In the genomic region with DNA sequence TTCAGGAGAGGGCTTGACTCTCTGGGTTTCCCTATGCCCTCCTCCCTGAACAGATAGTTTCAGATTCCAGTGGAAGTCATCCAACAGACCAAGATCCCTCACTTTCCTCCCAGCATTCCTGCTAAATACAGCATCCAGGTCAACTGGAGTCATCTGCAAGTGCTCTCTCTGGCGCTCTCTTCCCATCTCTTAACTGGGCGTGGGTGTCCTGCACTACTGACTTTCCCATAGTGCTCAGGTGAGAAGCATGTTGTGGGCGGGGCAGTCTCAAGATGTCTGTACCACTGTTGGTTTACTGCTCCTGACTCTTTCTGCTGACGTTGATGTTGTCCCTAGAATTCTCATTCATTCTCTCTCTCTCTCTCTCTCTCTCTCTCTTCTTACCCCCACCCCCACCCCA, we compare ENCODE assay signal across 20 mouse cellular contexts.
"Had no signal": no experiment of that assay in that cellular context is flagged by ENCODE, and none has a peak within 500 bp of the region (broad histone marks: within the 10 kb centered on the region; RNA-seq: fewer than 3 reads in every experiment).

No protein-coding gene starts in this region.

- H3K9me3 ChIP-seq: liver, embryonic 13.5 days; liver, embryonic 15.5 days; midbrain, embryonic 10.5 days; midbrain, embryonic 13.5 days; neural tube, embryonic 13.5 days; neural tube, embryonic 15.5 days had no signal

- H3K36me3 ChIP-seq: liver, embryonic 13.5 days; liver, embryonic 15.5 days; midbrain, embryonic 10.5 days; midbrain, embryonic 13.5 days; neural tube, embryonic 13.5 days; neural tube, embryonic 15.5 days had no signal

- DNase-seq: liver, embryonic 13.5 days; lung, adult 18-20 months; lung, embryonic 14.5 days; lung, postnatal 10 days; lung, postnatal 4 days; retina, postnatal 1 day; right cerebral cortex, adult 18-20 months; right cerebral cortex, postnatal 25 days; right cerebral cortex, postnatal 4 days; spleen, adult 18-20 months; thymus, adult 18-20 months; thymus, postnatal 14 days; thymus, postnatal 36 days had no signal

- H3K27me3 ChIP-seq: liver, embryonic 13.5 days; liver, embryonic 15.5 days; midbrain, embryonic 13.5 days; neural tube, embryonic 13.5 days; neural tube, embryonic 15.5 days had no signal

- ATAC-seq: midbrain, embryonic 13.5 days; midbrain, embryonic 16.5 days had no signal

- H3K9ac ChIP-seq: liver, embryonic 13.5 days; liver, embryonic 15.5 days; lung, embryonic 14.5 days; midbrain, embryonic 13.5 days; neural tube, embryonic 13.5 days; neural tube, embryonic 15.5 days had no signal

- H3K4me2 ChIP-seq: liver, embryonic 13.5 days; liver, embryonic 15.5 days; lung, embryonic 14.5 days; midbrain, embryonic 13.5 days; neural tube, embryonic 13.5 days; neural tube, embryonic 15.5 days had no signal

- H3K27ac ChIP-seq: liver, embryonic 13.5 days; liver, embryonic 15.5 days; midbrain, embryonic 10.5 days; midbrain, embryonic 13.5 days; neural tube, embryonic 13.5 days; neural tube, embryonic 15.5 days had no signal

- H3K4me3 ChIP-seq: liver, embryonic 13.5 days; liver, embryonic 15.5 days; midbrain, embryonic 10.5 days; midbrain, embryonic 13.5 days; myocyte; neural tube, embryonic 13.5 days; neural tube, embryonic 15.5 days had no signal
